In genomic region chr2:152674148-152674547, GRCm38 (mm10) we compare ENCODE assay signal across 1 mouse cellular context.
TF ChIP-seq lines count a peak whose summit lies in the region.

No protein-coding gene starts in this region.

TF ChIP-seq in CH12.LX, 34 proteins besides CTCF, POLR2A, EP300 and RAD21:
- TF ChIP-seq ELF1 (IDR thresholded peaks at IDR 0.05; ENCODE audit: low read depth, low read length) (no peak), SIN3A (IDR thresholded peaks at IDR 0.05; ENCODE audit: low read length) (no peak), ETS1 (conservative IDR thresholded peaks at IDR 0.05; ENCODE audit: low read depth, low read length) (no peak), PAX5 (IDR thresholded peaks at IDR 0.05; ENCODE audit: low read length) (no peak), E2F4 (IDR thresholded peaks at IDR 0.05; ENCODE audit: insufficient replicate concordance, low read depth, low read length) (no peak), GABPA (IDR thresholded peaks at IDR 0.05; ENCODE audit: insufficient replicate concordance, low read depth, low read length) (no peak), MAZ (IDR thresholded peaks at IDR 0.05; ENCODE audit: low read depth, low read length) (no peak), MYC (IDR thresholded peaks at IDR 0.05; ENCODE audit: low read depth, low read length) (no peak), MAFK (IDR thresholded peaks at IDR 0.05; ENCODE audit: insufficient replicate concordance, low read length) (no peak), ZNF384 (IDR thresholded peaks at IDR 0.05; ENCODE audit: low read depth, low read length) (no peak), RCOR1 (conservative IDR thresholded peaks at IDR 0.05; ENCODE audit: low read depth, low read length) (no peak), MAX (IDR thresholded peaks at IDR 0.05; ENCODE audit: low read length) (no peak), ZMIZ1 (IDR thresholded peaks at IDR 0.05; ENCODE audit: low read depth, low read length) (no peak), JUN (IDR thresholded peaks at IDR 0.05; ENCODE audit: insufficient read depth, low read depth, low read length) (no peak), UBTF (IDR thresholded peaks at IDR 0.05; ENCODE audit: low read depth, low read length) (no peak), JUND (conservative IDR thresholded peaks at IDR 0.05; ENCODE audit: low read depth, low read length) (no peak), CHD2 (IDR thresholded peaks at IDR 0.05; ENCODE audit: low read length) (no peak), MEF2A (IDR thresholded peaks at IDR 0.05; ENCODE audit: borderline replicate concordance, low read depth, low read length) (no peak), MXI1 (IDR thresholded peaks at IDR 0.05; ENCODE audit: low read depth, low read length) (no peak)
